Mouse (Mus musculus) adrenal gland, adult 10 weeks (tissue): ENCODE data around the gene Rdh16f1. TPM values are rescaled to one million over a fixed set of nuclear protein-coding genes. Genes with fewer than 3 reads are reported as not detected.

Experiments used
- polyA plus RNA-seq: library from polyadenylated mRNA; stranded (reverse); fragments of 350-450 nt; fragmentation: Illumina TruSeq; extraction: RNeasy Lipid Tissue Mini Kit (QIAGEN cat#74804); gene quantifications from one replicate; pipeline ENCODE4 v1.2.3, GENCODE M21; 2014; ENCODE audit warnings: low read depth, low replicate concordance

Rdh16f1 gene
- polyA plus RNA-seq: not detected

DNA sequence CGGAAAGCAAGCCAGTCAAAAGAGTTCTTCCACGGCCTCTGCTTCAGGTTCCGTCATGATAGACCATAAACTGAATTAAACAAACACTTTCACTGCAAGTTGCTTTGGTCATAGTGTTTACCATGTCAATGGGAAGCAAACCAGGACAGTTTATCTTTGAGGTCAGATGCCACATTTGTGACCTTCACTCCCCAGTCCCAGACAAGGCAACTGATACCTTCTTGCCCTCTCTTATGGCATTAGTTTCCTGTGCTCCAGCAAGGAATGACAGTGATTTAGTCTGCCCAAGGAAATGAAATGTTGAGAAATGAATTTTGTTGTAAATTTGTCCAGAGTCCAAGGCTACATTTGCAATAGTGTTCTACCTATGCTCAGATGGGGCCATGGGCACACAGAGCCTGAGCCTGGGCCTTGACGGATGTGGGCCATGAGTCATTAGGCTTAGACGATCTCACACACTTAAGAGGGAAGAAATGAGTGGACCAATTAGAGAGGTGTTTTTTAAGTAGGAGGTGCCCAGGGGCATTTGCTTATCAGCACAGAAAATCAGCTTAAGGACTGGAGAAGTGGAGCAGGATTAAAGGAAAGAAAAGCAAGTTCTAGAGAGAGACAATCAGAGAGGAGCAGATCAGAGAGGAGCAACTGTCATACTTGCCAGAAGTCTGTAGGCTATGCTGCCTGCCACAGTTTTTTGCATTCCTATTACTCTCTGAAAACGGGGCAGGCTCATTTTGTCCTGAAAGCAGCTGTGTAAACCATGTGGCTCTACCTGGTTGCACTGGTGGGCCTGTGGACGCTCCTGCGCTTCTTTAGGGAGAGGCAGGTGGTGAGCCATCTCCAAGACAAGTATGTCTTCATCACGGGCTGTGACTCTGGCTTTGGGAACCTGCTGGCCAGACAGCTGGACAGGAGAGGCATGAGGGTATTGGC, at the start of gene Rdh16f1, which contains the start of gene Rdh1:
Gene Rdh16f1 (plus strand): TSS at position 607 of the 930 bp plus-strand sequence.
Gene Rdh1 (plus strand): TSS at position 541 of the 930 bp plus-strand sequence.

GRCm38 (mm10) chr10:127724178-127724577, 35.4 kb upstream of the Rdh16f1 start, which contains the start of gene Tac2:
Tac2 (plus strand) TSS chr10:127724478.

DNA sequence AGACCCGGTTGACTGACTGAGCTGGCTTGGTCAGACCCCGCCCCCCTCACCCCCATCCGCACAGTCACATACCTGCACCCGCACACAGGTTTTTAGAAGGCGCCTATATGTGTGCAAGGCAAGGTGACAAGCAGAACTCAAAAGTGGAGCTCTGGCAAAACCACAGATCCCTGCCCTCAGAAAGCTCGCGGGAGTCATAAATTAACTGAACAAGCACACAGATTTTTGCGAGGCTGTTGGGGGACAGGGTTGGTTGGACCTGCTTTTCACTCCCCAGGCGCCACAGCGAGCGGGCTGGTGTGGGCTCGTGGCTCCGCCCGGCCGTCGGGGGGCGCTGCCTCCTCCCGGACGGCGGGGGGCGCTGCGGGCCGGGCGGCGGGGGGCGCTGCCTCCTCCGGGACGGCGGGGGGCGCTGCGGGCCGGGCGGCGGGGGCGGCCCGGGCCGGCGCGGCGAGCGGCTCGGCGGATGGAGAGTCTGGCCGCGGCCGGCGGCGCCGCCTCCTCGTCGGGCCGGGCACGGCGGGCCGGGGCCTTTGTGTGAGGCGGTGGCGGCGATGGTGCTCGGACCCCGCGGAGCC, 20.4 kb upstream of the Rdh16f1 start, which contains the start of gene Zbtb39:
Gene Zbtb39 (plus strand): TSS at position 456 of the 578 bp plus-strand sequence.

DNA sequence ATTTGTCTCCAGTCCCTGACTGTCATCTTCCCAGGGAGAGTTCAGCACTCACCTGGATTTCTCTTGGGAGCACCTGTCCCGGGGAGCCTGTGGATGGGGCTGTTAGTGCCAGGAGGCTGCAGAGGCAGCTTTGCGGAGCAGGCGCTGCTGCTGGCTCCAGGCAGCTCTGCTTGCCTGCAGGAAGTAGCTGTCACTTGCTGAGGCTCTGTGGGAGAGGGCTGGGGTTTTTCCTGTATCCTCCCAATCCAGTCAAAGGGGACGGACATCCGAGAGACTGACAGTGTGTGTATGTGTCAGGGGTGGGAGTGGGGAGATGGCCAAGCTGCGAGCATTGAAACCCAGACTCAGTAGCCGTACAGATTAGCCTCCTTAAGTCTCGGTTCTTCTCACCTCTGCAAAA, 8.0 kb upstream of the Rdh16f1 start, which contains the start of gene Gpr182:
Gene Gpr182 (minus strand): TSS at position 185 of the 400 bp plus-strand sequence.

GRCm38 (mm10) chr10:127776011-127776410, 16.4 kb downstream of the Rdh16f1 start, which contains the start of gene Rdh9:
Rdh9 (plus strand) TSS chr10:127776386.

DNA sequence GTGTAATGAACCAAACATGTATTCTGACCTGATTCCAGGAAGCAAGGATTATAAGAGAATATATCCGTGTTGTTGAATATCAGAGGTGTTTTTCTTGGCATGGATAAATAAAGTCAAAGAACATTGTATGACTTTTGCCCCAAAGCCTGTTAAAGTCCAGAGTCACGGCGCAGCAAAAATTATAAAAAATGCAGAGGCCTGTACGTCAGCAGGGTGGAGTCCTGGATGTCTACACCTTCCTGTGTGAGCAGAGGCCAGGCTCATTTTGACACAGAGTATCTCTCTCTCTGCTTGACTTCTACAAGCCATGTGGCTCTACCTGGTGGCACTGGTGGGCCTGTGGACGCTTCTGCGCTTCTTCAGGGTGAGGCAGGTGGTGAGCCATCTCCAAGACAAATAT, 41.3 kb downstream of the Rdh16f1 start, which contains the start of gene Rdh16:
Gene Rdh16 (plus strand): TSS at position 262 of the 400 bp plus-strand sequence.

Other genes with a start within 250 kb of the Rdh16f1 start
- gene Ndufa4l2, start 244.8 kb upstream of the Rdh16f1 start, polyA plus RNA-seq: 2.6 TPM
- 2.1 TPM for gene Shmt2, start 237.3 kb upstream of the Rdh16f1 start, polyA plus RNA-seq
- gene Nxph4, start 225.2 kb upstream of the Rdh16f1 start, polyA plus RNA-seq: not detected
- gene Lrp1, start 138.6 kb upstream of the Rdh16f1 start, polyA plus RNA-seq: 6.5 TPM
- 42.6 TPM for gene Stat6, start 116.8 kb upstream of the Rdh16f1 start, polyA plus RNA-seq
- gene Nemp1, start 92.9 kb upstream of the Rdh16f1 start, polyA plus RNA-seq: 12.3 TPM
- gene Nab2, start 91.2 kb upstream of the Rdh16f1 start, polyA plus RNA-seq: 3.4 TPM
- 0.41 TPM for gene Myo1a, start 54.6 kb upstream of the Rdh16f1 start, polyA plus RNA-seq
- gene Tac2, start 35.3 kb upstream of the Rdh16f1 start, polyA plus RNA-seq: not detected
- 3.3 TPM for gene Zbtb39, start 20.2 kb upstream of the Rdh16f1 start, polyA plus RNA-seq
- 2.9 TPM for gene Gpr182, start 8.1 kb upstream of the Rdh16f1 start, polyA plus RNA-seq
- 6.2 TPM for gene Rdh1, start 66 bp upstream of the Rdh16f1 start, polyA plus RNA-seq
- 5.9 TPM for gene Rdh9, start 16.6 kb downstream of the Rdh16f1 start, polyA plus RNA-seq
- gene Rdh16, start 41.4 kb downstream of the Rdh16f1 start, polyA plus RNA-seq: 0.29 TPM
- gene Rdh19, start 90.1 kb downstream of the Rdh16f1 start, polyA plus RNA-seq: not detected
- gene Rdh16f2, start 106.7 kb downstream of the Rdh16f1 start, polyA plus RNA-seq: not detected
- not detected for gene Rdh7, start 129.0 kb downstream of the Rdh16f1 start, polyA plus RNA-seq
- gene Sdr9c7, start 138.7 kb downstream of the Rdh16f1 start, polyA plus RNA-seq: 2.9 TPM
- not detected for gene Hsd17b6, start 247.8 kb downstream of the Rdh16f1 start, polyA plus RNA-seq